Mouse (Mus musculus): Measurements from ENCODE around the gene Gpt2.

The Gpt2 gene

DNA sequence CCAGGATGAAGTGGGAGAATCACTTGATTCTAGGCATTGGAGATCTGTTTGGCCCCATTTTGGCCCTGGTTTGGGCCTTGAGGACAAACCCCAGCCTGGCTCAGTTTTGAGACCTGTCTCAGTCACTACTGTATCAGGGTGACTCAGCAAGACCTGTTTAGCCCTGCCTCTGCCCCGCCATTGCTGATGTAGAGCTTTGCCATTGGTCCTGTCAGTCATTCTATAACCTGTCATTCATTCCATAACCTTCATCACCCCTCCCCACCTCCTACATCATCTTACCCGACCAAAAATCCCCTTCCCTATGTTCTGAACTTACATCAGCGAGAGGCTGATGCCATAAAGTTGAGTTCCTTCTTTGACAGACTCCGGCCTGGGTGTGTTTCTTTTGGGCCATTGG, 40.5 kb downstream of the Gpt2 start:
- no peak for DNase-seq

GRCm38 (mm10) chr8:85533434-85533833, 41.1 kb downstream of the Gpt2 start:
- DNase-seq: no peak

GRCm38 (mm10) chr8:85534163-85534562, 41.8 kb downstream of the Gpt2 start:
- DNase-seq: no peak

- no peak for DNase-seq
Observed at GRCm38 (mm10) chr8:85536332-85536731, 44.0 kb downstream of the Gpt2 start.

GRCm38 (mm10) chr8:85551934-85552333, 59.6 kb downstream of the Gpt2 start:
- DNase-seq: no peak

GRCm38 (mm10) chr8:85554391-85555180, 62.2 kb downstream of the Gpt2 start:
- DNase-seq: peak; percentile 12

DNA sequence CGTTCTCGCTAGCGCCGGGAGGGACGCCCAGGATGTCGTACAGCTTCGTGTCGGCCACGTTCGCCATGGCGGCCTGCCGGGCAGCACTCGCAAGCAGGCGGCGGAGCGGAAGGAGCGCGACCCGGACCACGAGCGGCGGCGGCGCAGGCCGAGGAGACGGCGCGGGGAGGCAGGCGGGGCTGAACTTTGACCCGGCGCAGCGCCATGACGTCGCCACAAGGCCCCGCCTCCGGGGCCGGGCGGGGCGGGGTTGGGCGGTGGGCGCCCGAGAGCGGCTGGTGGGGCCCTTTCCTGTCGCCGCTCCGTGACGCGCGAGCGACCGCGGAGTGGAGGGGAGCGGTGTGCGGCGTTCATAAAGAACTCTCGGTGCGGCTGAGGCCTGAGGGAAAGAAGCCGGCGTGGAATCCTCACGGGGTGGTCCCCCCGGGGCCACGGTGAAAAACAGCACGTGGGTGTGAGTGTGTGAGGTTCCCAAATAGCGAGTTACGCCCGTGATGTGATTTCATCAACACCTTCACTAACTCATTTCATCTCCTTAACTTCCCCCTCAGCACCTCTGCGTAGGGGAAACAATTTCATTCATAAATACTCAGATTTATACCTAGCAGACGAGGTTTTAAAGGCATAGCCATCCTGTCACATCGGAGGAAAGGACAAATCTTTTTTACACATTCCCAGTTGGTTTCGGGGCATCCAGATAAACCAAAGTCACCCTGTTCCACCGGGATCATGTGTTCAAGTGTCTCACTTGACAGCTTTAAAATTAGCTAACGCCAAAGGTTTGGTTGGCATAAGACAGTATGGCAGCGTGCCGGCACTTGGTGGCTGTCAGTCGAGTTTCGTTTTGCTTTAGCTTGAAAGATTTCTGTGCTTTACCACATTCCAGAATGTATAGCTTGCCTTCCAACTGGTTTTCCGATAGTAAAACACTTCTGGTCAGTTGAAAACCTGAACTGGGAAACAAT, 63.1 kb downstream of the Gpt2 start, which contains the start of gene Dnaja2:
Dnaja2 (minus strand) TSS at position 164 of the 965 bp plus-strand sequence.
- peak; percentile 96 for DNase-seq

DNA sequence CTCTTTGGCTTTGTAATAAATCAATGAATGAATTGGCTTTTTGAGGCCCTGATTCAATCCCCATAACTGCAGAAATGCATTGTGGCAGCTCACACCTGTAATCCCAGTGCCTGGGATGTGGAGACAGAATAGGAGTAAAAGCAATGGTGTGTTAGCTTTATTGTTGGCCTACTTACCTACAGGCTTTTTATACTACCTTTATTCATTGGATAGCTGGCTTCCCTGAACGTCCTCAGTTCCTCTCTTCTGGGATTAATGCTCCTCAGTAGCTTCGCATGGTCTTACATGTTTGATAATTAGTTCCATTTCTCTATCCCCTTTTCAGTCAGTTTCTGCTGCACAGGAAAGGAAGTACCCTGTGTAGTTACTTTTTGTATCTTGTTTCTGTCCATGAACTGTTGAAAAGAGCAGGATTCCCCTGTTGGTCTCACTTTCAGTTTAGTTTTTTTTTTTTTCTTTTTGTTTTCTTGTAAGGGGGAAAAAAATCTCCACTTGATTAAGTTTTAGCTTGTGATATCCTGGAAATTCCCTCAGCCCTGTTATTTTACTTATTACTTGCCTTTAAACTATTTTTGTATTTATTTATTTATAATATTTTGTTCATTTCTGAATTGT, 64.7 kb downstream of the Gpt2 start:
- DNase-seq: no peak

DNA sequence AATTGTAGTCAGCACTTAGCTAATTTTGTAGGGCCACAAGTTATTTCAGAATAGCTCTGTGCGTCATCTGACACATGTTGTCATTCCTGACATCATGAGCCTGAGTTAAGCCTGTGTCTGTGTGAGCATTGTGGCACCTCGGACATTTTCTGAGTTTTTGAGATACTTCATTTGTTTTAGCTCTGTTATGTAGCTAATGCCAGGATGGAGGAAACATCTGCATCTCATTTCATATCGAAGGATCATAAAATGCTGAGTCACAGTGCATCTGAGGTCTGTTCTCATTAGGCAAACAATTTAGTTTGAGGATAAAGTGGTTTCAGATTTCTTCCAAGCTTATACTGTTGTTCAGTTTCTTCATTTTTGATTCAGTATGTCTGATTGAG, 65.2 kb downstream of the Gpt2 start:
- no peak for DNase-seq

- DNase-seq: no peak
Observed at GRCm38 (mm10) chr8:85559201-85559600, 66.8 kb downstream of the Gpt2 start.

- no peak for DNase-seq
Observed at GRCm38 (mm10) chr8:85559966-85560365, 67.6 kb downstream of the Gpt2 start.

- no peak for DNase-seq
Observed at GRCm38 (mm10) chr8:85563336-85563735, 71.0 kb downstream of the Gpt2 start.

DNA sequence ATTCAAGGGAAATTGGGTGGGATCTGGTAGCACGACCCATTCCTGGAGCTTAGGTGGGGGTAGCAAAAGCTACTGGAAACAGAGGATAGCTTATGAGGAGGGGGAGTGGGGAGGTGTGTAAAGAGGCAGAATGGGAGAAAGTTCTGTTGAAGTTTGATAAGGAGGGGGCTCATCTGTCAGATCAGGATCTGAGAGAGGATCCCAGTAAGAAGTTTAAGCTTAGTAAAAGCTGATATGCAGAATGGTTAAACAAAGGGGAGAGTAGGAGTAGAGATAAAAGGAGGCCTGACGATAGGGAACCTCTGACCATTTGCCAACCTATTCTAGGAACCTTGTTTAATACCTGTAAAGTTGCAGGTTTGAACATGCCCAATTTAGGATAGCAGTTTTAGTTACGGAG, 72.8 kb downstream of the Gpt2 start:
- DNase-seq: no peak

DNA sequence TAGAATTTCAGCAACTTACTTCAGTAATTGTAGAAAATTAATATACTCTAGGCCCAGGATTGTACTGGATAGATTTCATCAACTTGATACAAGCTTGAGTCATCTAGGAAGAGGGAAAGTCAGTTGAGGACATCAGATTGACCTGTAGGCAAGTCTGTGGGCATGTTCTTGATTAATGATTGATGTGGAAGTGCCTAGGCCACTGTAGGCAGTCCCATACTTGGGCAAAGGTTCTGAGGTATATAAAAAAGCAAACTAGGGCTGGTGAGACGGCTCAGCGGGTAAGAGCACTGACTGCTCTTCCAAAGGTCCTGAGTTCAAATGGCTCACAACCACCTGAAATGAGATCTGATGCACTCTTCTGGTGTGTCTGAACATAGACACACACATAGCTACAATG, 75.4 kb downstream of the Gpt2 start:
- no peak for DNase-seq

DNA sequence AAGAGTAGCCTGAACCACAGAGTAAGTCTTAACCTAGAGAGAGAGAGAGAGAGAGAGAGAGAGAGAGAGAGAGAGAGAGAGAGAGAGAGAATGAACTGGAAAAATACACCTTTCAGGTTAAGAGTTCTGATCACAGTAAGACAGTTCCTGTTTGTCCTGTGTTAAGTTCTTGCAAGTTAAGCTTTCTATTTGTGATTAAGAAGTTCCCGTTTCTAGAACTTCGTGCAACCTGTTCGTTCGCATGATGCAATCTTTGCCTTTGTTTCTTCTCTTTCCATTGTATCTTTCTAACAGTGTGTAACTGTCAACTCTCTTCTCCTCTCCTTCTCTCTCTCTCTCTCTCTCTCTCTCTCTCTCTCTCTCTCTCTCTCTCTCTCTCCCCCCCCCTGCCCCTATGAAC, 78.1 kb downstream of the Gpt2 start:
- no peak for DNase-seq

DNA sequence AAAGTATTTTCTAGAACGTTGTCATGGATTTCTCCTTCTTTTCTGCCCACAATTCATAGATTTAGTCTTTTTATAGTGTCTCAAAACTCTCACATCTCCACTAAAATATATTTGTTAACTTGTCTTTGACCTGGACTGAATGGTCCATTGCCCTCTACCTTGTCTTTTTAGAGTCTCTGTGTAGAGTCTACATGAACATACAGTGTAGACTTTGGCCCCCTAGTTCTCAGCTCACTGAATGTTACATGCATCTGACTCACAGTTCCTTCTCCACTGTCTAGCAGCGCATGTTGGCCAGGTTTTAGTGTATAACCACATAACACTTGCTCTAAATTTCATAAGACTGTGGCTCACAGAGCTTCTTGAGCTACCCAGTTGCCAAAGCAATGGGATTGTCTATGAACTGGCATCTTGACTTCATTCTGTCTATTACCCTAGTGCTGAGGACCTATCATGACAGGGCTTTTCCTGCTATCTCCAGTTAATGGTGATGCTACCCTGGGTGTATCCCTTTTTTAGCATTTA, 81.7 kb downstream of the Gpt2 start:
- no peak for DNase-seq

All from thymus, postnatal 14 days (tissue).